Mouse (Mus musculus): ENCODE data around the gene Furin. TPM values are rescaled to one million over a fixed set of nuclear protein-coding genes. Genes with fewer than 3 reads are reported as not detected.
A peak's percentile ranks its signal among the peaks of the same experiment; 100 is the strongest.

The Furin gene
- polyA plus RNA-seq, 1 experiment from 2014 or later: 4.9 TPM

GRCm38 (mm10) chr7:80410380-80410779 is 5.1 kb upstream of the Furin start:
- H3K4me3 ChIP-seq: no peak overlapping the region
- H3K9me3 ChIP-seq: no peaks in the 10 kb centered on the region
- H3K27ac ChIP-seq (replicated peaks): no peak overlapping the region
- WGBS: 78% methylated on average over 9 of the region's 9 CpGs
- H3K9ac ChIP-seq (replicated peaks): no peak overlapping the region
- no peaks in the 10 kb centered on the region for H3K36me3 ChIP-seq
- no peaks in the 10 kb centered on the region for H3K27me3 ChIP-seq
- H3K4me1 ChIP-seq: no peaks in the 10 kb centered on the region
- H3K4me2 ChIP-seq (replicated peaks): no peak overlapping the region
- no peak for ATAC-seq (replicated peaks)

GRCm38 (mm10) chr7:80407712-80408111 is 2.5 kb upstream of the Furin start:
- Histone ChIP-seq H3K27ac (replicated peaks) (no peak overlapping the region), H3K4me1 (peaks cover 14% of the 10 kb centered on the region), H3K4me2 (replicated peaks) (no peak overlapping the region), H3K27me3 (no peaks in the 10 kb centered on the region), H3K36me3 (no peaks in the 10 kb centered on the region), H3K9me3 (no peaks in the 10 kb centered on the region), H3K9ac (replicated peaks) (no peak overlapping the region), H3K4me3 (no peak overlapping the region)
- WGBS: 79% methylated on average over 9 of the region's 9 CpGs
- no peak for ATAC-seq (replicated peaks)

GRCm38 (mm10) chr7:80406186-80406585 is 950 bp upstream of the Furin start:
- ATAC-seq (replicated peaks): no peak

GRCm38 (mm10) chr7:80404101-80404894 is 938 bp downstream of the Furin start:
- no peak overlapping the region for H3K9ac ChIP-seq (replicated peaks)
- H3K4me2 ChIP-seq (replicated peaks): no peak overlapping the region
- H3K27me3 ChIP-seq: no peaks in the 10 kb centered on the region
- no peak overlapping the region for H3K4me3 ChIP-seq
- peaks cover 40% of the 10 kb centered on the region for H3K4me1 ChIP-seq
- no peaks in the 10 kb centered on the region for H3K36me3 ChIP-seq
- no peak for ATAC-seq (replicated peaks)
- no peaks in the 10 kb centered on the region for H3K9me3 ChIP-seq
- 63% methylated on average over 7 of the region's 7 CpGs for WGBS
- 0 out of 2 replicates have a peak overlapping the region, but pooled peaks have one; percentile 78 for H3K27ac ChIP-seq (replicated peaks)

More at GRCm38 (mm10) chr7:80406186-80406585, 950 bp upstream of the Furin start:
- no peaks in the 10 kb centered on the region for H3K36me3 ChIP-seq
- H3K27me3 ChIP-seq: no peaks in the 10 kb centered on the region
- H3K4me3 ChIP-seq: no peak overlapping the region
- no peak overlapping the region for H3K4me2 ChIP-seq (replicated peaks)
- H3K9ac ChIP-seq (replicated peaks): no peak overlapping the region
- 93% methylated on average over 3 of the region's 3 CpGs for WGBS
- peaks cover 22% of the 10 kb centered on the region for H3K4me1 ChIP-seq
- H3K27ac ChIP-seq (replicated peaks): no peak overlapping the region
- no peaks in the 10 kb centered on the region for H3K9me3 ChIP-seq

GRCm38 (mm10) chr7:80403551-80403950 is 1.7 kb downstream of the Furin start:
- 34% methylated on average over 9 of the region's 9 CpGs for WGBS
- peak; percentile 33; the same call in 1 of the 2 replicates for ATAC-seq (replicated peaks)
- H3K4me2 ChIP-seq (replicated peaks): no peak overlapping the region
- peaks cover 44% of the 10 kb centered on the region for H3K4me1 ChIP-seq
- H3K9ac ChIP-seq (replicated peaks): no peak overlapping the region
- no peaks in the 10 kb centered on the region for H3K27me3 ChIP-seq
- no peaks in the 10 kb centered on the region for H3K36me3 ChIP-seq
- peak overlapping the region; percentile 78; the same call in 1 of the 2 replicates for H3K27ac ChIP-seq (replicated peaks)
- no peak overlapping the region for H3K4me3 ChIP-seq
- H3K9me3 ChIP-seq: no peaks in the 10 kb centered on the region

- WGBS: under 1% methylated on average over 66 of the region's 92 CpGs
- Histone ChIP-seq H3K36me3 (no peaks in the 10 kb centered on the region; the same call in 1 of the 2 replicates), H3K4me1 (peaks cover 44% of the 10 kb centered on the region), H3K9ac (replicated peaks) (peak overlapping the region; percentile 97), H3K9me3 (no peaks in the 10 kb centered on the region), H3K4me2 (replicated peaks) (peak overlapping the region; percentile 96), H3K27ac (replicated peaks) (peak overlapping the region; percentile 78), H3K27me3 (no peaks in the 10 kb centered on the region), H3K4me3 (peak overlapping the region; percentile 94)
- peak; percentile 63 for ATAC-seq (replicated peaks)
Observed at GRCm38 (mm10) chr7:80402651-80403321, 2.5 kb downstream of the Furin start.

DNA sequence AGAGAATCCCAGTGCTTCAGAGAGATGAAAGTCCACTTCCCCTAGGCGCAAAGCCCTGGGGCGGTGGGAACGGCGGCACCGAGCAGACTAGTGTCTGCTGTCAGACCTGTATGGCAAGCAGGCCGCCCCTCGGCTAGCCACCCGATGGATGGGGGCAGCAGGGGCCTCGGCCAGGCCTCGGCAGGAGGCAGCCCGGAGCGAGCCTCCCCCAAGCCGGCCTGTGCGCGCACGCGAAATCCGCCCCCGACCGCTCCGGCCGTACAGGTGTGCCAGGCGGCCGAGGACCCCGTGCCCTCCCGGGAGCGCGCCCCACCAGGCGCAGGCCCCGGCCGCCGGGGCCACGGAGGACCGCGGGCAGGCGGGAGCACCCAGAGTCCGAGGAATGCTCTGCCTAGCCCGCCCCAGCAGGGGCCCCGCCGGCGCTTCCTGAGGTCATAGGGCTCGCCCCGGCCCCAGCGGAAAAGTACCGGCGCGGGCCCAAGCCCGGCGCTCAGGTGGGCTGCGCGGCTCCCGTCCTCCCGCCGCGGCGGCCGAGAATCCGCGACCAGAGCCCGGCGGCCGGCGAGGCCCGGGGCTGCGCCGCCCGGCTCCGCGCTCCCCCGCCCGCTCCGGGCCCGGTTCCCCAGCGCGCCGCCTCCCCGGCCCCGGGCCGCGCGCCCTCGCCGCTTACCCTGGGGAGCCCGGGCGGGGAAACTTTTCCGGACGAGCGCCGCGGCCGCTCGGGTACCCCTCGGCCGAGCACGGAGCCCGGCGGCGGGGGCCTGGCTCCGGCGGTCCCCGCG is 3.2 kb downstream of the Furin start:
- H3K36me3 ChIP-seq: peaks cover 4% of the 10 kb centered on the region
- peak; percentile 39 for ATAC-seq (replicated peaks)
- peak overlapping the region; percentile 94 for H3K4me3 ChIP-seq
- no peaks in the 10 kb centered on the region for H3K27me3 ChIP-seq
- H3K9me3 ChIP-seq: no peaks in the 10 kb centered on the region
- H3K9ac ChIP-seq (replicated peaks): peak overlapping the region; percentile 97
- peak overlapping the region; percentile 78 for H3K27ac ChIP-seq (replicated peaks)
- peaks cover 44% of the 10 kb centered on the region for H3K4me1 ChIP-seq
- peak overlapping the region; percentile 96 for H3K4me2 ChIP-seq (replicated peaks)
- under 1% methylated on average over 93 of the region's 102 CpGs for WGBS

GRCm38 (mm10) chr7:80401041-80401859 is 4.0 kb downstream of the Furin start:
- no peak for ATAC-seq (replicated peaks)
- 23% methylated on average over 5 of the region's 5 CpGs for WGBS
- H3K27me3 ChIP-seq: no peaks in the 10 kb centered on the region
- peak overlapping the region; percentile 96 for H3K4me2 ChIP-seq (replicated peaks)
- H3K27ac ChIP-seq (replicated peaks): peak overlapping the region; percentile 78
- H3K4me1 ChIP-seq: peaks cover 44% of the 10 kb centered on the region
- H3K36me3 ChIP-seq: peaks cover 12% of the 10 kb centered on the region
- H3K4me3 ChIP-seq: peak overlapping the region; percentile 94
- H3K9me3 ChIP-seq: no peaks in the 10 kb centered on the region
- peak overlapping the region; percentile 97 for H3K9ac ChIP-seq (replicated peaks)

DNA sequence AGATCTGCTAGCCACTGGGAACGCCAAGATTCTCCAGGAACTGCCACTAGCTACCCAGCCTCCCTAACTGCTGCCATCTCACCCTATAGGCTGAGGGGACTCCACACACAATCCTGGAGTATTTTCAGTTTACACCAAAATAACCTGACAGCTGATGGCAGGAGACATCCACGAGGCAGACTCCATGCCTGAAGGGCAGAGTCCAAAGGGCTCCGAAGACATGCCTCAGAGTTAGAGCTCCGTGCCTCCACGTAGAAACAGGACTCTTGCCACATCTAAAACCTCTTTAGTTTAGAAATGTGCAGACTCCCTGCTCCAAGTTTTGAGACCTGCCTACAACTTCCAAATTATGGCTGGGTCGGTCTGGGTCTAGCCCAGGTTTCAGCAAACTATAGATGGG is 4.7 kb downstream of the Furin start:
- no peak overlapping the region for H3K27ac ChIP-seq (replicated peaks)
- H3K27me3 ChIP-seq: no peaks in the 10 kb centered on the region
- WGBS: 75% methylated on average over 6 of the region's 6 CpGs
- peaks cover 44% of the 10 kb centered on the region for H3K4me1 ChIP-seq
- no peak overlapping the region; the same call in 1 of the 2 replicates for H3K4me2 ChIP-seq (replicated peaks)
- H3K9ac ChIP-seq (replicated peaks): no peak overlapping the region
- no peak overlapping the region for H3K4me3 ChIP-seq
- no peak for ATAC-seq (replicated peaks)
- H3K9me3 ChIP-seq: no peaks in the 10 kb centered on the region
- peaks cover 17% of the 10 kb centered on the region for H3K36me3 ChIP-seq

- Histone ChIP-seq H3K27me3 (no peaks in the 10 kb centered on the region), H3K27ac (replicated peaks) (no peak overlapping the region), H3K36me3 (peaks cover 21% of the 10 kb centered on the region), H3K4me3 (no peak overlapping the region), H3K4me1 (peaks cover 44% of the 10 kb centered on the region), H3K9ac (replicated peaks) (no peak overlapping the region), H3K4me2 (replicated peaks) (no peak overlapping the region), H3K9me3 (no peaks in the 10 kb centered on the region)
- 23% methylated on average over 5 of the region's 5 CpGs for WGBS
- ATAC-seq (replicated peaks): no peak
Observed at GRCm38 (mm10) chr7:80400099-80400498, 5.1 kb downstream of the Furin start.

- no peak overlapping the region for H3K9ac ChIP-seq (replicated peaks)
- WGBS: 75% methylated on average over 9 of the region's 9 CpGs
- H3K9me3 ChIP-seq: no peaks in the 10 kb centered on the region
- no peak overlapping the region for H3K4me2 ChIP-seq (replicated peaks)
- H3K4me1 ChIP-seq: peaks cover 38% of the 10 kb centered on the region
- H3K4me3 ChIP-seq: no peak overlapping the region
- H3K27me3 ChIP-seq: no peaks in the 10 kb centered on the region
- peaks cover 28% of the 10 kb centered on the region for H3K36me3 ChIP-seq
- no peak for ATAC-seq (replicated peaks)
- no peak overlapping the region for H3K27ac ChIP-seq (replicated peaks)
Observed at GRCm38 (mm10) chr7:80398654-80399444, 6.4 kb downstream of the Furin start.

Data from forebrain, embryonic 15.5 days (tissue).